Mouse (Mus musculus) liver, embryonic 14.5 days (tissue): ENCODE measurements at regions not wholly inside any gene's neighbourhood (a gene's known extent, or its start where the extent isn't known, plus 50 kb on each side); places are given as distances from the start of the nearest gene placed in this dataset.

Source experiments
- CTCF ChIP-seq: IDR thresholded peaks from 2 replicates; pipeline ENCODE4 v1.5.1; 2016; ENCODE audit warnings: antibody characterized with exemption, low read depth, control low read depth
- EP300 ChIP-seq: IDR thresholded peaks from 2 replicates; pipeline ENCODE4 v1.6.1; 2016; ENCODE audit warnings: antibody characterized with exemption, low read depth

DNA sequence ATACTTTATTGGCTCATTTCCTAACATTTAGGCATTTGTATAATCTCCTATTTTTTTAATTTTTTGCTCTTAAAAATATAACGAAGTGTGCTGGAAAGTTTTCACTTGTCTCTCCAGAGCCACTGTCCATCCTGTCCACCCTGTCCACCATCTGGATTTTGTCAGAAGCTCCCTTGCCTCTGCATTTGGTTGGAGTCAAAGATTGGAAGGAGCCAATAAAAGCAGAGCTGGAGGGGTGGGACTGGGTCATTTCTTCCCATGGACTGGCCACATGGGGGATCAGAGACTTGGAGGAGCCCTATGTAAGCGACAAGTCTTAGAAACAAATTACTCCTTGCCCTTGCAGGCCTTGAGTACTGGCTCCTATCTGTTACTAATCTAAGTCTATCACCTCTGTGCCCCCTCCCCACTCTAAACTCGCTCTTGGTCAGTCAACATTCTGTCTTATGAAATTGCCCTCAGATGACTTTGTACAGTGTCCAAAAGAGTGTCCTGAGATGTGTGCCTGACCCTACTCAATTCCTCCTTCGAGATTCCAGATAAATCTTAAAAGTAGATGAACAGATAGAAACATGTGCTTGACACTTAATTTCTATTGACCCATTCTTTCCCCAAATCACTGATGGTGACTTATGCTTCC, 303.3 kb downstream of the Nuak1 start:
- TF ChIP-seq CTCF: no peak
- no peak for TF ChIP-seq EP300
